Mouse (Mus musculus): Measurements from ENCODE around the gene Rasef.

DNA sequence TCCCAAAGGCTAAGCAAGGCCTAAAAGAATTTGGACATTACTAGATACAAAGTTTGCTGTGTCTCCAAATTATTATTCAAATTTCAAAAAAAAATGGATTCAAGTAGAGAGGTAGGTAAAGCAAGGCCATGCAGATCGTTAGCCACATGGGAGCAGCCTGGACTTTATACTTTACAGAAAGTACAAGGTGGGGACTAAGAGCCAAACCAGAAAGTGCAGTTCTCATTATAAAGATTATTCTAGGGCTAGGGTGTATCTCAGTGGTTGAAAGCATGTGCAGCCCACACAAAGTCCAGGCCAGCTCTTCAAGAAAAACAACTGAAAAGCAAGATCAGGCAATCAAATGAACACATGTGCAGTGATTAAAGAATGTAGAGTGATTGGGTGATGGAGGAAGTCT is 72.0 kb downstream of the Rasef start:
- TF ChIP-seq JUND (conservative IDR thresholded peaks at IDR 0.05; ENCODE audit: low read depth, low read length), result no peak
- TF ChIP-seq CHD2 (IDR thresholded peaks at IDR 0.05; ENCODE audit: low read length), result no peak
- no peak for TF ChIP-seq CTCF (conservative IDR thresholded peaks at IDR 0.05 in 1 of 2, IDR thresholded peaks at IDR 0.05 in 1 of 2; ENCODE audit: low read depth in 2 of 2, low read length in 2 of 2)

Data from CH12.LX (cell line).